ENCODE assay signal across 9 mouse cellular contexts in the genomic region with DNA sequence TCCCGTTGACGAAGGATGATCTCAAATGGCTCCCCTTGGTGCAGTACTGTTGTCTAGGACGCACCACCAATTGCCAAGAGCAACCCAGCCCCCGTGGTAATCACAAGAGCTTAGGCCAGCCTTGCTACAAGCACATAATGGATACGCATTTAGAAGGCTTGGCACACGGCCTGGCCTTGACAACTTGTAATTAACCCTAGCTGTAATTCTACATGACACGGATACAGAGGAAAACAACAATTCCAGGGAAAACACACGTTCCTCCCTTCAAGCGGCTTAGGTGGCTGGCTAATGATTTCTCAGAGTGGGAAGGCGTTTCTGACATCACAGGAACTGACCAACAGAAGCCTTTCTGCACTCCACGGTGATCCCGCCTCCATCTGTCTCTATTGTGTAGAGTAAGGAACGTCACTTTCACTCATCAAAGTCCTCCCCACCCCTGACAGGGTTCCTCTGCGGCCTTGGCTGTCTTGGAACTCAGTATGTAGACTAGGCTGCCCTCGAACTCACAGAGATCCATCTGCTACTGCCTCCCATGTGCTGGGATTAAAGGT. TPM values are rescaled to one million over a fixed set of nuclear protein-coding genes. Genes with fewer than 3 reads are reported as not detected.
A peak's percentile ranks its signal among the peaks of the same experiment; 100 is the strongest.
DNase-seq lines count a peak whose midpoint lies in the region; ATAC-seq and TF ChIP-seq lines count a peak whose summit lies in the region.
"Had no signal": no experiment of that assay in that cellular context is flagged by ENCODE, and none has a peak within 500 bp of the region (broad histone marks: within the 10 kb centered on the region; RNA-seq: fewer than 3 reads in every experiment).

No protein-coding gene starts in this region.

- H3K27me3 ChIP-seq in midbrain, embryonic 11.5 days (ENCODE audit: control insufficient read depth, insufficient read depth, low read length), result no peaks in the 10 kb centered on the region
- H3K27me3 ChIP-seq in midbrain, embryonic 10.5 days (ENCODE audit: low read depth, poor library complexity, severe bottlenecking), result no peaks in the 10 kb centered on the region
- no peaks in the 10 kb centered on the region for H3K27me3 ChIP-seq in kidney, postnatal 0 days (ENCODE audit: insufficient read depth, low read length)
- no peaks in the 10 kb centered on the region for H3K27me3 ChIP-seq in small intestine, adult 2 months (ENCODE audit: control insufficient read depth, insufficient read depth, low read length)
- H3K27me3 ChIP-seq: megakaryocyte, embryonic 14.5 days had no signal

- no peak overlapping the region for H3K4me2 ChIP-seq in midbrain, embryonic 11.5 days
- H3K4me2 ChIP-seq in kidney, postnatal 0 days (ENCODE audit: low read length), result 0 out of 2 replicates have a peak overlapping the region, but pooled peaks have one; percentile 7

- no peak for ATAC-seq in midbrain, embryonic 11.5 days (ENCODE audit: low FRiP score)
- ATAC-seq in kidney, postnatal 0 days (replicated peaks; ENCODE audit: low FRiP score, low read depth), result peak; percentile 65; the same call in 1 of the 2 replicates

- H3K27ac ChIP-seq in midbrain, embryonic 11.5 days (ENCODE audit: low read depth, low read length), result no peak overlapping the region
- H3K27ac ChIP-seq in midbrain, embryonic 10.5 days (replicated peaks), result no peak overlapping the region
- no peak overlapping the region for H3K27ac ChIP-seq in kidney, postnatal 0 days
- H3K27ac ChIP-seq in small intestine, adult 2 months (ENCODE audit: insufficient read depth, low read depth, low read length), result peak overlapping the region; percentile 70

- no peak for TF ChIP-seq POLR2A in small intestine, adult 2 months (IDR thresholded peaks at IDR 0.05; ENCODE audit: low read depth, low read length)

- peaks cover 8% of the 10 kb centered on the region for H3K4me1 ChIP-seq in midbrain, embryonic 11.5 days (ENCODE audit: control insufficient read depth, insufficient read depth, low read length)
- H3K4me1 ChIP-seq in midbrain, embryonic 10.5 days, result peaks cover 31% of the 10 kb centered on the region
- no peaks in the 10 kb centered on the region for H3K4me1 ChIP-seq in kidney, postnatal 0 days (replicated peaks; ENCODE audit: insufficient read depth, low read length)
- H3K4me1 ChIP-seq in small intestine, adult 2 months (ENCODE audit: control insufficient read depth, insufficient read depth, insufficient read length, low read length), result peaks cover 7% of the 10 kb centered on the region; the same call in 1 of the 2 replicates
- H3K4me1 ChIP-seq: megakaryocyte, embryonic 14.5 days had no signal

- no peaks in the 10 kb centered on the region for H3K36me3 ChIP-seq in midbrain, embryonic 11.5 days (ENCODE audit: control insufficient read depth, insufficient read depth, low read length)
- no peaks in the 10 kb centered on the region for H3K36me3 ChIP-seq in midbrain, embryonic 10.5 days
- H3K36me3 ChIP-seq in kidney, postnatal 0 days (ENCODE audit: insufficient read depth, low read length), result no peaks in the 10 kb centered on the region
- 0 out of 2 replicates have a peak, but pooled peaks cover 3% of the 10 kb centered on the region for H3K36me3 ChIP-seq in small intestine, adult 2 months (ENCODE audit: control insufficient read depth, insufficient read depth, low read length)

- WGBS in midbrain, embryonic 11.5 days, result 61% methylated on average over 15 of the region's 15 CpGs
- WGBS in midbrain, embryonic 10.5 days, result 73% methylated on average over 15 of the region's 15 CpGs
- WGBS in kidney, postnatal 0 days, result 27% methylated on average over 15 of the region's 15 CpGs
- 25% methylated on average over 15 of the region's 15 CpGs for WGBS in small intestine, adult 2 months

- no peaks in the 10 kb centered on the region for H3K9me3 ChIP-seq in midbrain, embryonic 11.5 days (ENCODE audit: control insufficient read depth, low read length)
- H3K9me3 ChIP-seq in midbrain, embryonic 10.5 days (replicated peaks), result no peaks in the 10 kb centered on the region
- no peaks in the 10 kb centered on the region for H3K9me3 ChIP-seq in kidney, postnatal 0 days (replicated peaks; ENCODE audit: low read length)
- H3K9me3 ChIP-seq: megakaryocyte, embryonic 14.5 days had no signal

- H3K4me3 ChIP-seq in midbrain, embryonic 11.5 days (ENCODE audit: low read depth, low read length), result no peak overlapping the region
- no peak overlapping the region for H3K4me3 ChIP-seq in midbrain, embryonic 10.5 days
- no peak overlapping the region for H3K4me3 ChIP-seq in kidney, postnatal 0 days (replicated peaks; ENCODE audit: low read depth, low read length)
- H3K4me3 ChIP-seq in small intestine, adult 2 months (ENCODE audit: low read depth, low read length), result no peak overlapping the region
- H3K4me3 ChIP-seq: megakaryocyte, embryonic 14.5 days had no signal

- H3K9ac ChIP-seq in midbrain, embryonic 11.5 days (ENCODE audit: low read length), result no peak overlapping the region
- H3K9ac ChIP-seq in kidney, postnatal 0 days (ENCODE audit: low read depth, low read length), result no peak overlapping the region

- DNase-seq in cerebellum, postnatal 14 days, result peak; percentile 40 to 64
- no peak for DNase-seq in cerebellum, adult 11 months
- peak; percentile 82 for DNase-seq in midbrain, embryonic 11.5 days (ENCODE audit: low spot score, missing footprints)
- no peak for DNase-seq in midbrain, embryonic 10.5 days (ENCODE audit: low spot score)
- DNase-seq in kidney, postnatal 0 days (ENCODE audit: low spot score), result peak; percentile 70
- no peak for DNase-seq in thymus, postnatal 0 days (ENCODE audit: low spot score)
- no peak for DNase-seq in natural killer cell, adult 2 months (ENCODE audit: low spot score in 2 of 2)

- TF ChIP-seq CTCF in kidney, postnatal 0 days (IDR thresholded peaks at IDR 0.05; ENCODE audit: low read depth), result no peak
- no peak for TF ChIP-seq CTCF in small intestine, adult 2 months (IDR thresholded peaks at IDR 0.05; ENCODE audit: extremely low read depth, insufficient read length, insufficient replicate concordance, low read depth, low read length)

RNA-seq across cellular contexts. Expression of gene Fxn, which starts 36.7 kb away (rescaled TPM):
- 46.8 and 47.6 TPM in 2 replicates for polyA plus RNA-seq in midbrain, embryonic 11.5 days (2014; fragmentation: Nextera tagmentation; extraction: Ambion mirVana)
- polyA plus RNA-seq in midbrain, embryonic 10.5 days (2016; fragmentation: Nextera tagmentation; extraction: Ambion mirVana), result 54.3 and 55.9 TPM in 2 replicates
- polyA plus RNA-seq in kidney, postnatal 0 days (2015; fragmentation: Nextera tagmentation; extraction: Ambion mirVana), result 55.2 and 55.8 TPM in 2 replicates
- 7.7 and 9.1 TPM in 2 replicates for polyA plus RNA-seq in small intestine, adult 2 months (2012; rRNA removed)
- polyA plus RNA-seq in thymus, postnatal 0 days (2015; fragmentation: Nextera tagmentation; extraction: Ambion mirVana), result 72.7 and 74.5 TPM in 2 replicates

Comparison
In these comparisons a context has a peak if more than half of its experiments do, and no peak if none do; other contexts are left out.
1. DNase-seq: peak in cerebellum, postnatal 14 days (2 of 2), midbrain, embryonic 11.5 days (single experiment) and kidney, postnatal 0 days (single experiment); none in cerebellum, adult 11 months (single experiment), midbrain, embryonic 10.5 days (single experiment), thymus, postnatal 0 days (single experiment) and natural killer cell, adult 2 months (0 of 2).